Mouse (Mus musculus) MEL (cell line): ENCODE data around the gene Orai1. TPM values are rescaled to one million over a fixed set of nuclear protein-coding genes. Genes with fewer than 3 reads are reported as not detected.

Experiments
- DNase-seq: peaks from one replicate; pipeline ENCODE4 v3.0.0; 2011; ENCODE audit warnings: low read depth, low spot score
- H3K27ac ChIP-seq: 2 replicates; pipeline ENCODE4 v1.5.1; 2012; ENCODE audit warnings: low read depth, mild to moderate bottlenecking, control low read depth, low read length, moderate library complexity; ENCODE audit not compliant: control insufficient read depth
- H3K27me3 ChIP-seq, 2 experiments: fragments of 150-350 bp in 1 of 2; sonication (generic) in 1 of 2; 2 replicates each; pipeline ENCODE4 v1.6.1; 2012; ENCODE audit warnings: low read length in 2 of 2, mild to moderate bottlenecking in 2 of 2, improper control_type of control experiment in 1 of 2, moderate library complexity in 1 of 2; ENCODE audit not compliant: insufficient read depth in 2 of 2, control insufficient read depth in 1 of 2
- H3K36me3 ChIP-seq, 2 experiments: 2 replicates each; pipeline ENCODE4 v1.6.1; 2012 to 2014; ENCODE audit warnings: low read length in 2 of 2, improper control_type of control experiment in 1 of 2, inconsistent platforms in 1 of 2, mild to moderate bottlenecking in 1 of 2; ENCODE audit not compliant: insufficient read depth in 2 of 2, control insufficient read depth in 1 of 2
- H3K4me1 ChIP-seq, 2 experiments: fragments of 150-350 bp in 1 of 2; sonication (generic) in 1 of 2; 2 replicates each; pipeline ENCODE4 v1.6.1; 2012; ENCODE audit warnings: low read length in 2 of 2, improper control_type of control experiment in 1 of 2, mild to moderate bottlenecking in 1 of 2; ENCODE audit not compliant: insufficient read depth in 2 of 2, control insufficient read depth in 1 of 2
- H3K4me3 ChIP-seq, 2 experiments: fragments of 150-350 bp in 1 of 2; sonication (generic) in 1 of 2; 2 replicates each; pipeline ENCODE4 v1.5.1; 2012; ENCODE audit warnings: low read depth in 2 of 2, low read length in 2 of 2, mild to moderate bottlenecking in 2 of 2, moderate library complexity in 2 of 2, control low read depth in 1 of 2, improper control_type of control experiment in 1 of 2; ENCODE audit not compliant: control insufficient read depth in 1 of 2, insufficient read depth in 1 of 2
- H3K79me2 ChIP-seq: 2 replicates; pipeline ENCODE4 v1.6.1; 2012; ENCODE audit warnings: mild to moderate bottlenecking, low read length, moderate library complexity; ENCODE audit not compliant: control insufficient read depth, poor library complexity, insufficient read depth
- H3K9ac ChIP-seq: 2 replicates; pipeline ENCODE4 v1.6.1; 2012; ENCODE audit warnings: low read depth, mild to moderate bottlenecking, control low read depth, low read length, moderate library complexity; ENCODE audit not compliant: control insufficient read depth, poor library complexity, severe bottlenecking
- H3K9me3 ChIP-seq: fragments of 150-350 bp; sonication (generic); replicated peaks from 2 replicates; pipeline ENCODE4 v1.6.1; 2012; ENCODE audit warnings: mild to moderate bottlenecking, low read length, improper control_type of control experiment, moderate library complexity; ENCODE audit not compliant: insufficient read depth
- CHD1 ChIP-seq: IDR thresholded peaks from 2 replicates; pipeline ENCODE4 v1.6.1; 2012; ENCODE audit warnings: low read depth, mild to moderate bottlenecking, inconsistent platforms, low read length, improper control_type of control experiment
- CHD2 ChIP-seq: IDR thresholded peaks from 2 replicates; pipeline ENCODE4 v1.6.1; 2011; ENCODE audit warnings: low read length, improper control_type of control experiment
- E2F4 ChIP-seq: IDR thresholded peaks from 2 replicates; pipeline ENCODE4 v1.6.1; 2011; ENCODE audit warnings: low read depth, low read length, improper control_type of control experiment, borderline replicate concordance
- ELF1 ChIP-seq: IDR thresholded peaks from 2 replicates; pipeline ENCODE4 v1.6.1; 2014; ENCODE audit warnings: low read depth, mild to moderate bottlenecking, inconsistent platforms, low read length, improper control_type of control experiment, moderate library complexity
- EP300 ChIP-seq, 2 experiments: IDR thresholded peaks; 2 replicates each; pipeline ENCODE4 v1.6.1; 2011; ENCODE audit warnings: improper control_type of control experiment in 2 of 2, low read length in 2 of 2, low read depth in 1 of 2, mild to moderate bottlenecking in 1 of 2
- ETS1 ChIP-seq: IDR thresholded peaks from 2 replicates; pipeline ENCODE4 v1.6.1; 2012; ENCODE audit warnings: low read depth, mild to moderate bottlenecking, inconsistent platforms, low read length, improper control_type of control experiment, moderate library complexity
- GABPA ChIP-seq: IDR thresholded peaks from 2 replicates; pipeline ENCODE4 v1.6.1; 2012; ENCODE audit warnings: low read depth, mild to moderate bottlenecking, inconsistent platforms, low read length, improper control_type of control experiment, moderate library complexity
- GATA1 ChIP-seq: IDR thresholded peaks from 2 replicates; pipeline ENCODE4 v1.6.1; 2011; ENCODE audit warnings: low read depth, low read length, improper control_type of control experiment
- HCFC1 ChIP-seq: IDR thresholded peaks from 2 replicates; pipeline ENCODE4 v1.6.1; 2012; ENCODE audit warnings: low read depth, mild to moderate bottlenecking, inconsistent platforms, low read length, improper control_type of control experiment, moderate library complexity
- JUND ChIP-seq: IDR thresholded peaks from 2 replicates; pipeline ENCODE4 v1.6.1; 2011; ENCODE audit warnings: low read depth, mild to moderate bottlenecking, improper control_type of control experiment, low read length
- KAT2A ChIP-seq: conservative IDR thresholded peaks from 2 replicates; pipeline ENCODE4 v1.6.1; 2012; ENCODE audit warnings: low read depth, low read length, improper control_type of control experiment, inconsistent platforms
- MAZ ChIP-seq: IDR thresholded peaks from 2 replicates; pipeline ENCODE4 v1.6.1; 2012; ENCODE audit warnings: low read depth, mild to moderate bottlenecking, inconsistent platforms, low read length, improper control_type of control experiment
- MEF2A ChIP-seq: IDR thresholded peaks from 2 replicates; pipeline ENCODE4 v1.6.1; 2014; ENCODE audit warnings: low read depth, mild to moderate bottlenecking, inconsistent platforms, low read length, improper control_type of control experiment; ENCODE audit not compliant: poor library complexity, insufficient replicate concordance, severe bottlenecking; ENCODE audit errors: extremely low read depth
- MYC ChIP-seq: IDR thresholded peaks from 2 replicates; pipeline ENCODE4 v1.6.1; 2011; ENCODE audit warnings: low read depth, mild to moderate bottlenecking, low read length, improper control_type of control experiment, moderate library complexity
- NELFE ChIP-seq: IDR thresholded peaks from 2 replicates; pipeline ENCODE4 v1.6.1; 2011; ENCODE audit warnings: low read depth, low read length, improper control_type of control experiment
- POLR2AphosphoS5 ChIP-seq: IDR thresholded peaks from 2 replicates; pipeline ENCODE4 v1.6.1; 2012; ENCODE audit warnings: low read depth, borderline replicate concordance, mild to moderate bottlenecking, inconsistent platforms, low read length, moderate library complexity, mixed read lengths
- RAD21 ChIP-seq: IDR thresholded peaks from 2 replicates; pipeline ENCODE4 v1.6.1; 2011; ENCODE audit warnings: mild to moderate bottlenecking, low read depth, low read length, improper control_type of control experiment
- SIN3A ChIP-seq: IDR thresholded peaks from 2 replicates; pipeline ENCODE4 v1.6.1; 2012; ENCODE audit warnings: low read length, improper control_type of control experiment, inconsistent platforms
- TAL1 ChIP-seq: IDR thresholded peaks from 2 replicates; pipeline ENCODE4 v1.6.1; 2012; ENCODE audit warnings: mild to moderate bottlenecking, inconsistent platforms, low read length, moderate library complexity, mixed read lengths
- TBP ChIP-seq: IDR thresholded peaks from 2 replicates; pipeline ENCODE4 v1.8.0; 2011; ENCODE audit warnings: low read depth, low read length, improper control_type of control experiment
- TCF12 ChIP-seq: IDR thresholded peaks from 2 replicates; pipeline ENCODE4 v1.6.1; 2014; ENCODE audit warnings: low read depth, mild to moderate bottlenecking, inconsistent platforms, low read length, improper control_type of control experiment, moderate library complexity
- UBTF ChIP-seq: IDR thresholded peaks from 2 replicates; pipeline ENCODE4 v1.6.1; 2012; ENCODE audit warnings: low read depth, mild to moderate bottlenecking, inconsistent platforms, low read length, improper control_type of control experiment, moderate library complexity, borderline replicate concordance; ENCODE audit not compliant: insufficient read depth
- ZC3H11A ChIP-seq: IDR thresholded peaks from 2 replicates; pipeline ENCODE4 v1.6.1; 2012; ENCODE audit warnings: low read depth, mild to moderate bottlenecking, inconsistent platforms, low read length, improper control_type of control experiment
- ZKSCAN1 ChIP-seq: IDR thresholded peaks from 2 replicates; pipeline ENCODE4 v1.6.1; 2012; ENCODE audit warnings: low read depth, mild to moderate bottlenecking, inconsistent platforms, low read length, improper control_type of control experiment, moderate library complexity
- ZMIZ1 ChIP-seq: IDR thresholded peaks from 2 replicates; pipeline ENCODE4 v1.6.1; 2012; ENCODE audit warnings: low read depth, mild to moderate bottlenecking, inconsistent platforms, low read length, improper control_type of control experiment, moderate library complexity
- ZNF384 ChIP-seq: IDR thresholded peaks from 2 replicates; pipeline ENCODE4 v1.6.1; 2012; ENCODE audit warnings: low read depth, mild to moderate bottlenecking, inconsistent platforms, low read length, improper control_type of control experiment
- polyA plus RNA-seq, 2 experiments: library from polyadenylated mRNA; stranded (reverse) in 1 of 2; unstranded in 1 of 2; fragments of >175 nt in 1 of 2; fragments of >200 nt in 1 of 2; gene quantifications; 2 replicates each; pipeline versions ENCODE4 v1.2.1 to v1.2.4; 2012; ENCODE audit warnings: low replicate concordance in 2 of 2, low read depth in 1 of 2; ENCODE audit not compliant: insufficient read length in 2 of 2, insufficient read depth in 1 of 2, missing spikeins in 1 of 2
- total RNA-seq: library from RNA; depleted of rRNA; stranded (reverse); fragments of 300-350 nt; gene quantifications from 2 replicates; pipeline ENCODE4 v1.2.3, GENCODE M21; 2012

Gene Orai1
- total and polyA plus RNA-seq, 3 experiments: 4.7 to 13.3 TPM; not detected in 1

GRCm38 (mm10) chr5:123035089-123035488 is 20.2 kb downstream of the Orai1 start:
- no peaks in the 10 kb centered on the region for H3K79me2 ChIP-seq
- TF ChIP-seq MAZ: no peak
- TF ChIP-seq TAL1: no peak
- no peak for TF ChIP-seq ZNF384
- no peak for TF ChIP-seq ZKSCAN1
- no peak for TF ChIP-seq CHD1
- no peak for TF ChIP-seq RAD21
- no peak for TF ChIP-seq TBP
- no peak for TF ChIP-seq HCFC1
- TF ChIP-seq NELFE: no peak
- TF ChIP-seq, all 39 proteins: peak for 0
- Histone ChIP-seq H3K4me3 (no peak overlapping the region), H3K9me3 (no peaks in the 10 kb centered on the region), H3K9ac (no peak overlapping the region), H3K27me3 (no peaks in the 10 kb centered on the region), H3K36me3 (peaks cover 0 to 10% of the 10 kb centered on the region in 2 experiments; a peak in 2 of 4 replicates), H3K4me1 (peaks cover 2 to 30% of the 10 kb centered on the region in 2 experiments; a peak in 3 of 4 replicates), H3K27ac (no peak overlapping the region)
- DNase-seq: no peak

- Histone ChIP-seq H3K27ac (no peak overlapping the region), H3K9ac (no peak overlapping the region)
Measured at GRCm38 (mm10) chr5:123035564-123035963, 20.7 kb downstream of the Orai1 start.

GRCm38 (mm10) chr5:123038115-123038514 is 23.2 kb downstream of the Orai1 start:
- H3K9ac ChIP-seq: peak overlapping the region; percentile 25; the same call in 1 of the 2 replicates
- DNase-seq: no peak
- H3K27ac ChIP-seq: no peak overlapping the region
- no peaks in the 10 kb centered on the region for H3K27me3 ChIP-seq
- H3K36me3 ChIP-seq: peaks cover 0 to 11% of the 10 kb centered on the region in 2 experiments; a peak in 2 of 4 replicates
- H3K79me2 ChIP-seq: no peaks in the 10 kb centered on the region
- TF ChIP-seq ELF1 (0 out of 2 replicates have a peak, but pooled peaks have one; percentile 19), ZNF384 (peak; percentile 77), TCF12 (no peak), ZKSCAN1 (no peak), CHD2 (no peak), TAL1 (no peak)
- TF ChIP-seq, all 39 proteins: peak for 2
- H3K4me1 ChIP-seq: peaks cover 2 to 30% of the 10 kb centered on the region in 2 experiments; a peak in 3 of 4 replicates
- H3K9me3 ChIP-seq: no peaks in the 10 kb centered on the region
- H3K4me3 ChIP-seq: no peak overlapping the region

More at GRCm38 (mm10) chr5:123035564-123035963, 20.7 kb downstream of the Orai1 start:
- no peaks in the 10 kb centered on the region for H3K9me3 ChIP-seq
- peak; percentile 34 for DNase-seq
- no peak for TF ChIP-seq SIN3A
- no peak for TF ChIP-seq KAT2A
- TF ChIP-seq ETS1: no peak
- no peak for TF ChIP-seq RAD21
- no peak for TF ChIP-seq ZC3H11A
- no peak for TF ChIP-seq GABPA
- no peak for TF ChIP-seq EP300 (IDR thresholded peaks at IDR 0.05; ENCODE audit: low read depth in 1 of 2, low read length in 2 of 2)
- no peak for TF ChIP-seq NELFE
- TF ChIP-seq MYC: no peak
- no peak for TF ChIP-seq ZMIZ1
- TF ChIP-seq GATA1: no peak
- no peak for TF ChIP-seq UBTF
- no peak for TF ChIP-seq MAZ
- no peak for TF ChIP-seq POLR2AphosphoS5
- no peak for TF ChIP-seq MEF2A
- no peak for TF ChIP-seq E2F4
- no peak for TF ChIP-seq JUND
- H3K79me2 ChIP-seq: no peaks in the 10 kb centered on the region
- peaks cover 0 to 11% of the 10 kb centered on the region in 2 experiments; a peak in 2 of 4 replicates for H3K36me3 ChIP-seq
- H3K4me1 ChIP-seq: peaks cover 2 to 30% of the 10 kb centered on the region in 2 experiments; a peak in 3 of 4 replicates
- H3K4me3 ChIP-seq: no peak overlapping the region
- H3K27me3 ChIP-seq: no peaks in the 10 kb centered on the region
